Mouse (Mus musculus) heart, embryonic 13.5 days (tissue): ENCODE measurements at regions not wholly inside any gene's neighbourhood (a gene's known extent, or its start where the extent isn't known, plus 50 kb on each side); places are given as distances from the start of the nearest gene placed in this dataset.
"Not testable (repeated sequence)": the region's sequence is repeated elsewhere in the genome, so short reads cannot be mapped to it uniquely, and the experiment has no call there.

Experiments
- ATAC-seq: fragments of 200-750 bp; cut with Nextera tagmentation; 2 replicates; pipeline ENCODE4 v1.8.0; 2017; ENCODE audit warnings: moderate TSS enrichment; ENCODE audit not compliant: insufficient number of reproducible peaks, low FRiP score, low TSS enrichment; ENCODE audit errors: extremely low read depth
- H3K27ac ChIP-seq: fragments of 300-500 bp; sonication (generic); replicated peaks from 2 replicates; pipeline ENCODE4 v1.5.1; 2015; ENCODE audit warnings: moderate library complexity, mild to moderate bottlenecking, inconsistent platforms
- H3K27me3 ChIP-seq: fragments of 300-500 bp; sonication (generic); replicated peaks from 2 replicates; pipeline ENCODE4 v1.6.1; 2015; ENCODE audit warnings: mild to moderate bottlenecking, inconsistent platforms
- H3K36me3 ChIP-seq: fragments of 300-500 bp; sonication (generic); 2 replicates; pipeline ENCODE4 v1.6.1; 2015; ENCODE audit warnings: mild to moderate bottlenecking, inconsistent platforms
- H3K4me1 ChIP-seq: fragments of 300-500 bp; sonication (generic); 2 replicates; pipeline ENCODE4 v1.6.1; 2015; ENCODE audit warnings: inconsistent platforms
- H3K4me2 ChIP-seq: fragments of 300-500 bp; sonication (generic); 2 replicates; pipeline ENCODE4 v1.6.1; 2015; ENCODE audit warnings: inconsistent platforms, mild to moderate bottlenecking, moderate library complexity
- H3K4me3 ChIP-seq: fragments of 300-500 bp; sonication (generic); 2 replicates; pipeline ENCODE4 v1.5.1; 2015; ENCODE audit warnings: moderate library complexity, mild to moderate bottlenecking, inconsistent platforms
- H3K9ac ChIP-seq: fragments of 300-500 bp; sonication (generic); 2 replicates; pipeline ENCODE4 v1.6.1; 2015; ENCODE audit warnings: inconsistent platforms, mild to moderate bottlenecking, moderate library complexity
- H3K9me3 ChIP-seq: fragments of 300-500 bp; sonication (generic); 2 replicates; pipeline ENCODE4 v1.6.1; 2016; ENCODE audit warnings: inconsistent platforms
- WGBS: fragments of 180-500 bp; shearing (Covaris S2); methylation state at CpG from one replicate; pipeline ENCODE4 v1.1.7; 2015; ENCODE audit warnings: mixed read lengths; 5-methylcytosine and 5-hydroxymethylcytosine counted together

DNA sequence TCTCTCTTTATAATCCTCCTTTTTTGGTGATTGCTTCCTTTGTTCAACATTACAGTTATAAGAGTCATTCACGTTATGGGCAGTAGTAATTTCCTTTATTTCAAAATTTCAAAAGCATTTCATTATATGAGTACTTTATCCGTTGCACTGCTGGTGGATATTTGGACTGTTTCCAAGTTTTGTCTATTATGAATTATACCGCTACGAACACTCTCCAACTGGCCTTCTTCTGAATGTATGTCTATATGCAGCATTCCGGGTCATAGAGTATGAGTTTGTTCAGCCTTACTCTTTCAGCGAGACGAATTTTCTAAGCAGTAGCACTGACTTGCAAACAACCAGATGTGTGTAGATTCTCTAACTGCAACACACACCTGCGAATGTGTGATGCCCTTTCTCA is 57.8 kb downstream of the Dusp6 start:
- WGBS = 80% methylated on average over 8 of the region's 8 CpGs

GRCm38 (mm10) chr10:99323358-99323757 is 60.3 kb downstream of the Dusp6 start:
- H3K4me2 ChIP-seq = no peak overlapping the region
- 80% methylated on average over 8 of the region's 8 CpGs for WGBS
- H3K4me3 ChIP-seq = no peak overlapping the region

More for the DNA sequence above, 57.8 kb downstream of the Dusp6 start:
- H3K9me3 ChIP-seq = no peaks in the 10 kb centered on the region
- H3K27me3 ChIP-seq = no peaks in the 10 kb centered on the region
- no peak for ATAC-seq
- no peaks in the 10 kb centered on the region for H3K4me1 ChIP-seq
- no peak overlapping the region for H3K27ac ChIP-seq
- H3K9ac ChIP-seq = no peak overlapping the region
- H3K36me3 ChIP-seq = no peaks in the 10 kb centered on the region
- H3K4me2 ChIP-seq = no peak overlapping the region
- no peak overlapping the region for H3K4me3 ChIP-seq

GRCm38 (mm10) chr10:99327501-99327900 is 64.5 kb downstream of the Dusp6 start:
- Histone ChIP-seq H3K9ac (no peak overlapping the region), H3K4me2 (no peak overlapping the region), H3K27me3 (no peaks in the 10 kb centered on the region), H3K4me1 (no peaks in the 10 kb centered on the region), H3K4me3 (no peak overlapping the region), H3K9me3 (no peaks in the 10 kb centered on the region), H3K36me3 (no peaks in the 10 kb centered on the region), H3K27ac (no peak overlapping the region)
- ATAC-seq = no peak
- WGBS = 66% methylated on average over 2 of the region's 2 CpGs

More at GRCm38 (mm10) chr10:99323358-99323757, 60.3 kb downstream of the Dusp6 start:
- Histone ChIP-seq H3K27ac (no peak overlapping the region), H3K4me1 (no peaks in the 10 kb centered on the region), H3K9ac (no peak overlapping the region), H3K27me3 (no peaks in the 10 kb centered on the region), H3K36me3 (no peaks in the 10 kb centered on the region), H3K9me3 (no peaks in the 10 kb centered on the region)
- no peak for ATAC-seq

GRCm38 (mm10) chr10:99328568-99328967 is 65.5 kb downstream of the Dusp6 start:
- no peaks in the 10 kb centered on the region for H3K36me3 ChIP-seq

GRCm38 (mm10) chr10:99329469-99329868 is 66.4 kb downstream of the Dusp6 start:
- H3K9ac ChIP-seq = no peak overlapping the region
- H3K4me2 ChIP-seq = no peak overlapping the region
- H3K27me3 ChIP-seq = no peaks in the 10 kb centered on the region
- H3K36me3 ChIP-seq = no peaks in the 10 kb centered on the region
- no peak overlapping the region for H3K4me3 ChIP-seq
- 82% methylated on average over 6 of the region's 6 CpGs for WGBS
- H3K9me3 ChIP-seq = no peaks in the 10 kb centered on the region
- no peak overlapping the region for H3K27ac ChIP-seq
- no peak for ATAC-seq
- no peaks in the 10 kb centered on the region for H3K4me1 ChIP-seq

More at GRCm38 (mm10) chr10:99328568-99328967, 65.5 kb downstream of the Dusp6 start:
- H3K4me3 ChIP-seq = no peak overlapping the region
- no peak overlapping the region for H3K9ac ChIP-seq
- 83% methylated on average over 8 of the region's 8 CpGs for WGBS
- no peaks in the 10 kb centered on the region for H3K4me1 ChIP-seq
- no peak overlapping the region for H3K27ac ChIP-seq
- no peak for ATAC-seq
- H3K9me3 ChIP-seq = no peaks in the 10 kb centered on the region
- no peaks in the 10 kb centered on the region for H3K27me3 ChIP-seq
- no peak overlapping the region for H3K4me2 ChIP-seq

GRCm38 (mm10) chr10:99330519-99330918 is 67.5 kb downstream of the Dusp6 start:
- Histone ChIP-seq H3K4me3 (no peak overlapping the region), H3K9me3 (no peaks in the 10 kb centered on the region), H3K36me3 (no peaks in the 10 kb centered on the region), H3K27me3 (no peaks in the 10 kb centered on the region), H3K4me2 (no peak overlapping the region), H3K4me1 (peaks cover under 1% of the 10 kb centered on the region; the same call in 1 of the 2 replicates), H3K9ac (no peak overlapping the region), H3K27ac (no peak overlapping the region)
- no peak for ATAC-seq
- 57% methylated on average over 7 of the region's 7 CpGs for WGBS

DNA sequence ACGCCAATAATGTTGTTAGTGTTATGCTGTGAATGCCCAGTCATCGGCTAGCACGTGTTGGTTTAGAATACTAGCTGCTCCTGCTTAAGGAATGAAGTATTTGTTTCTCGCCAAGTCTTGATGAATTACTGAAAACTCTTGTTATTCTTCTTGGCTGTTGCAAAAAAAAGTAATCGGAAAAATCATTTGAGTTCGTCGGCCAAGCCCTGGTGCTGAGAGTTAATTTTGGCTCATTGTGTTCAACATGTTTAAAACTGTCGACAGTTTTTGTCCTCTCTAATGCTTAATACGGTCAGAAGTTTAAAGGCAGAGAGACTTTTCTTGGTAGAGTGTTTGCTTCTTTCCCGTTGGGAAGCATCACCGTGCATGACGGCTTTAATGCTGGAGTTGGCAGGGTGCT is 68.8 kb downstream of the Dusp6 start:
- Histone ChIP-seq H3K27me3 (no peaks in the 10 kb centered on the region), H3K27ac (no peak overlapping the region), H3K36me3 (no peaks in the 10 kb centered on the region), H3K4me3 (no peak overlapping the region), H3K4me1 (peaks cover 3% of the 10 kb centered on the region; the same call in 1 of the 2 replicates), H3K9ac (no peak overlapping the region), H3K4me2 (no peak overlapping the region), H3K9me3 (no peaks in the 10 kb centered on the region)
- no peak for ATAC-seq
- WGBS = 63% methylated on average over 12 of the region's 12 CpGs

GRCm38 (mm10) chr10:99333831-99334230 is 70.8 kb downstream of the Dusp6 start:
- H3K4me2 ChIP-seq = no peak overlapping the region
- 70% methylated on average over 5 of the region's 5 CpGs for WGBS
- H3K4me3 ChIP-seq = no peak overlapping the region
- no peaks in the 10 kb centered on the region for H3K9me3 ChIP-seq
- H3K36me3 ChIP-seq = no peaks in the 10 kb centered on the region
- no peaks in the 10 kb centered on the region for H3K27me3 ChIP-seq
- ATAC-seq = no peak
- H3K4me1 ChIP-seq = peaks cover 3% of the 10 kb centered on the region; the same call in 1 of the 2 replicates
- H3K27ac ChIP-seq = 0 out of 2 replicates have a peak overlapping the region, but pooled peaks have one; percentile 15
- no peak overlapping the region for H3K9ac ChIP-seq

- H3K27me3 ChIP-seq = no peaks in the 10 kb centered on the region
- no peak overlapping the region for H3K9ac ChIP-seq
- H3K4me3 ChIP-seq = no peak overlapping the region
- H3K36me3 ChIP-seq = no peaks in the 10 kb centered on the region
- 34% methylated on average over 4 of the region's 4 CpGs for WGBS
- no peak overlapping the region for H3K4me2 ChIP-seq
- peaks cover 3% of the 10 kb centered on the region; the same call in 1 of the 2 replicates for H3K4me1 ChIP-seq
- H3K9me3 ChIP-seq = no peaks in the 10 kb centered on the region
- no peak; the same call in 1 of the 2 replicates for ATAC-seq
- peak overlapping the region; percentile 70 for H3K27ac ChIP-seq
Measured at GRCm38 (mm10) chr10:99336091-99336490, 73.1 kb downstream of the Dusp6 start.

GRCm38 (mm10) chr10:99338790-99339189 is 75.8 kb downstream of the Dusp6 start:
- H3K27me3 ChIP-seq, H3K9ac ChIP-seq, ATAC-seq, H3K4me1 ChIP-seq, H3K4me2 ChIP-seq, H3K36me3 ChIP-seq, H3K9me3 ChIP-seq, H3K4me3 ChIP-seq, H3K27ac ChIP-seq: not testable (repeated sequence)
- 92% methylated on average over 8 of the region's 11 CpGs for whole genome bisulfite sequencing

DNA sequence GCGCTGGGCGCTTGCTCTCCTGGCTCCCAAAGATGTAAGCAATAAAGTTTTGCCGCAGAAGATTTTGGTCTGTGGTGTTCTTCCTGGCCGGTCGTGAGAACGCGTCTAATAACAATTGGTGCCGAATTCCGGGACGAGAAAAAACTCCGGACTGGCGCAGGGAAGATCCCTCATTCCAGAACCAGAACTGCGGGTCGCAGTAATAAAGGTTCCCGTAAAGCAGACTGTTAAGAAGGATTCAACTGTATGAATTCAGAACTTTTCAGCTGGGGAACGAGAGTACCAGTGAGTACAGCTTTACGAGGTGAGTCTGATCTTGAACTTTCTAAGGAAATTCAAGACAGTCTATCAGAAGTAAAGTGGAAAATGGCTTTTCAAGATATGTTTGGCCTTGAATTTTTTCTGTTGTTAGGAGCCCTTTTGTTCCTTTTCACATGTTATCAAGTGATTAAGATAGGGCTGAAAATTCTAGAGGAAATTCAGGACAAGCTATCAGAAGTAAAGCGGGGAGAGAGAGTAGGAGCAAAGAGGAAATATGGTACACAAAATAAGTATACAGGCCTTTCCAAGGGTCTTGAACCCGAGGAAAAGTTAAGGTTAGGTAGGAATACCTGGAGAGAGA is 76.4 kb downstream of the Dusp6 start:
- WGBS = 94% methylated on average over 11 of the region's 19 CpGs
- not testable (repeated sequence) for H3K36me3 ChIP-seq, H3K27me3 ChIP-seq, H3K27ac ChIP-seq, H3K9ac ChIP-seq, H3K4me2 ChIP-seq, ATAC-seq, H3K4me1 ChIP-seq, H3K4me3 ChIP-seq, H3K9me3 ChIP-seq

- not testable (repeated sequence) for ATAC-seq, H3K27ac ChIP-seq, H3K4me2 ChIP-seq, H3K4me3 ChIP-seq, H3K4me1 ChIP-seq, H3K9ac ChIP-seq, H3K27me3 ChIP-seq, H3K9me3 ChIP-seq, H3K36me3 ChIP-seq
- WGBS = 100% methylated on average over 7 of the region's 25 CpGs
Measured at GRCm38 (mm10) chr10:99340057-99340456, 77.0 kb downstream of the Dusp6 start.
